Mouse (Mus musculus): ENCODE measurements around the gene Dnm1.
"Not testable (repeated sequence)": the region's sequence is repeated elsewhere in the genome, so short reads cannot be mapped to it uniquely, and the experiment has no call there.

The Dnm1 gene

GRCm38 (mm10) chr2:32353007-32353542 lies at the start of gene Dnm1:
Gene Dnm1, minus strand, starts transcription at chr2:32353338.
- peak; percentile 96 for DNase-seq

DNA sequence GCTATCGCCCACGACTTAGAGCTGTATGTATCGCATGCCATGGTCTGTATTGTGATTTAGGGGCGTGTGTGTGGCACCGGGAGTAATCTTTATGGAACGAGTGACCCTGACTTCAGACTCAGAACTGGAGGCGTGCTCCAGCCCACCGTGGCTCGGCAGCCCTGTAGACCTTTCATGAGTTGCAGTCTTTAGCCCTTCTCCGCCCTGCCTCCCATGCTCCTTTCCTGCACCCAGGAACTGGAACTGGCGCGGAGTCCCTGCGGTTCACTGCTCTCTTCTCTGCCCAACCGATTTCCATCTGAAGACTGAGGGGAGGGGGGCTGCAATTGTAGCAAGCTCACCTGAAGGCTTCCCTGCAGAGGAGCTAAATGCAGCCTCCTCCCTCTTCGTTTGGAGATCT lies 43.6 kb upstream of the Dnm1 start:
- DNase-seq: no peak

- DNase-seq: peak; percentile 94
Observed at GRCm38 (mm10) chr2:32395946-32396621, 42.9 kb upstream of the Dnm1 start.

GRCm38 (mm10) chr2:32395484-32395945 lies 42.4 kb upstream of the Dnm1 start, which contains the start of gene Ptges2:
Gene Ptges2, plus strand, starts transcription at chr2:32395896.
- DNase-seq: peak; percentile 93

GRCm38 (mm10) chr2:32394973-32395372 lies 41.8 kb upstream of the Dnm1 start:
- DNase-seq: peak; percentile 42

- no peak for DNase-seq
Observed at GRCm38 (mm10) chr2:32392063-32392462, 38.9 kb upstream of the Dnm1 start.

GRCm38 (mm10) chr2:32390871-32391270 lies 37.7 kb upstream of the Dnm1 start:
- DNase-seq: no peak

GRCm38 (mm10) chr2:32389157-32389556 lies 36.0 kb upstream of the Dnm1 start:
- DNase-seq: no peak

DNA sequence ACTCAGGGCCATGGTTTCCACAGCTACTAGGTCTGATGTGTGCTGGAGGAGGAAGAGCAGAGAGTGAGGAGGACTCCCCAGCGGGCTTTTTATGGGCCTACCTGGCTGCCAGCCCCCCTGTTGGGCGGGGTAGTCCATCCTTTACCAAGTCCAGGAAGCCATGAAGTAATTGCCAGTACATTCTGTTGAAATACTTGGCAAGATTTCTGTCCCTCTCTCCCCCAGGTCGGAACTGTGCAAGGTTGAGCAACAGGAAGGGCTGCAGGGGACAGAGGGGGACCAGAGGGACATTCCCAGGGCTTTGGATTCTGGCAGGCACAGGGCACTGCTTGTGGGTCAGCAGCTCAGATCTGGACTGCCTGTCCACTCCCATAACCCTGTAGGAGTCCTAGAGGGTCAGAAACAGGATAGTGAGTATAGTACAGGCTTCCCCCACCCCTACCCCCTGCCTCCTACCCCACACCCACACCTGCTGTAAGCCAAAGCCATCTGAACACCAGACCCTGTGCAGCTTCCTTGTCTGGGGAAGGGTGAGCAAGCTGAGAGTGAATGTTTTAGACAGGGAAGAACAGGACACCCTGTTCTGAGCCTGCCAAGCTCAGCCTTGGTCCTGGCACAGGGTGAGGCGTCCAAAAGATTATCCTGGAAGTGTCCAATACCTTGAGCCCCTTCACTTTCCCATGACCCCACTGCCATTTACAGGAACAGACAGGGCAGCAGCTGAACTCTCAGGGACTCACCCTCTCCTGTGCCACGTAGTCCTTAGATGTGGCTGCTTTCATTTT lies 34.8 kb upstream of the Dnm1 start, which contains the start of gene Lcn2:
Gene Lcn2, minus strand, starts transcription at position 547 of the 785 bp plus-strand sequence.
- DNase-seq: no peak

DNA sequence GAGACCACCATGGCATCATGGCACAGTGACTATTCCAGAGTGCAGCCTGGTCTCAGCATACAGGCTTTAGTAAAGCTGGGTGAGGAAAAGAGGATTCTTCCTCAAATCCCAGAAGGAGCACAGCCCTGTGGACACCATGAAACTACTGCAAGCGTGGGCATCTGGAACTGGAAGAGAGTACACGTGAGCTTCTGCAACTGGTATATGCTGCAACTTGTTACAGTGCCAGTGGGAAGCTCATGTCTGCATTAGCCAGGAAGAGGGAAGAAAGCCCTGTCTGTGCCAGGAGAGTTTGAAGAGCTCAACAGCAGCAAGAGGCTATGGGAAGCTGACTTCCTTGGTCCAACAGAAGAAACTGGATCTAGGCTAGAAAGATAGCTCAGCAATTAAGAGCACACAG lies 29.6 kb upstream of the Dnm1 start:
- no peak for DNase-seq

GRCm38 (mm10) chr2:32381775-32382223 lies 28.7 kb upstream of the Dnm1 start, which contains the start of gene 1110008P14Rik:
Gene 1110008P14Rik, minus strand, starts transcription at chr2:32381938.
- peak; percentile 95 for DNase-seq

DNA sequence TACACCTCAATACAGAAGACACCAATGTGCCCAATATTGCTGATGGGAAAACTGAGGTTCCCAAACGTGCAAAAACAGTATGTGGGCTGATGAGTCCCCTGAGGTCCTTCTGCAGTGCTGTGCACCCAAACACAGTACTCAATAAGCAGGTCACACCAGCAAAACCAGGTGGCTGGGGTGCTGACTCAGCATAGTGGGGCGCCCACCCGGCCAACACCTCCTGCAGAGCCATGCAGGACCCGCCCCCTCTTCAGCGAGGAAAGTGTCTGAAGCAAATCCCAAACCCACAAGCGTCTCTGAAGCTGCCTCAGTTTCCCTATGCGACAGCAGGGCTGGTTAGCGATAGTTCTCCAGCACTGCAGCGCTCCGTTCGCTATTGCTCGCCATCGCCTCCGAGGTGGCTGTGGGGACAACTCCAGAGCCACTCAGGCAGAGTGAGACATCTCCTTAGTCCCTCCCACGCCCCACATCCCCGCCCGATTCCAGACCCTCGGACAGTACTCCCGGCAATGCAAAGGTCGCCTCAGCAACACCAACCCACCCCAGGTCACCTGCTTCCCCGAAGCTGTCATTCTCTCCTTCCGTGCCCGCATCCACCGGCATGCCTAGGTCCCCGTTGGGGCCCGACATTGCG lies 28.1 kb upstream of the Dnm1 start:
- DNase-seq: no peak

GRCm38 (mm10) chr2:32380001-32380500 lies 26.9 kb upstream of the Dnm1 start:
- no peak for DNase-seq

GRCm38 (mm10) chr2:32376963-32377362 lies 23.8 kb upstream of the Dnm1 start:
- peak; percentile 62 for DNase-seq

DNA sequence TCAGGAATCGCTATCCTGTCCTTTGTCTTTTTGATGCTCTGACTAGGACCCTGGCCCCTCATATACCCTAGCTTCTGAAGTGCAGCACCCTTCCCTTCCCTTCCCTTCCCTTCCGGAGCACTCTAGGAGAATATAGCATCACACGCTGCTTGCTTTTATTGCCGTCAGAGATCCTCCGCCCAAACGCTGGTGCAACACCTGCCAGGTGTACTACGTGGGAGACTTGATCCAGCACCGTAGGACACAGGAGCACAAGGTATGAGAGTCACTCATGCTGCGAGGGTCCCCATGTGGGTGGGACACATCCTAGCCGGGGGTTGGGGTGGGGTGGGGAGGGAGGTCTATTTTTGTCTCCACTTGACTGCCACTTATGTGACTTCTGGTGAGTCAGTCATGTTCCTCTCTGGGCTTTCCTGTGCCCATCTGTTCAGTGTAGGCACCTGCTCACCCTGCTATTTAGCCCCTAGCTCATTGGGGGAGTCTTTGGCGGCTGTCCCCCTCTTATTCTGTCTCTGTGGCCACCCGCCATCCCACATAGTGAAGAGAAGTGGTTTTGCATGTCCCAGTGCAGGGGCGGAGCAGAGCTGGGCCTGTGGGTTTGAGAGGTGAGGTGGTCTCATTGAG lies 22.3 kb upstream of the Dnm1 start:
- peak; percentile 63 for DNase-seq

- no peak for DNase-seq
Observed at GRCm38 (mm10) chr2:32374191-32374590, 21.1 kb upstream of the Dnm1 start.

DNA sequence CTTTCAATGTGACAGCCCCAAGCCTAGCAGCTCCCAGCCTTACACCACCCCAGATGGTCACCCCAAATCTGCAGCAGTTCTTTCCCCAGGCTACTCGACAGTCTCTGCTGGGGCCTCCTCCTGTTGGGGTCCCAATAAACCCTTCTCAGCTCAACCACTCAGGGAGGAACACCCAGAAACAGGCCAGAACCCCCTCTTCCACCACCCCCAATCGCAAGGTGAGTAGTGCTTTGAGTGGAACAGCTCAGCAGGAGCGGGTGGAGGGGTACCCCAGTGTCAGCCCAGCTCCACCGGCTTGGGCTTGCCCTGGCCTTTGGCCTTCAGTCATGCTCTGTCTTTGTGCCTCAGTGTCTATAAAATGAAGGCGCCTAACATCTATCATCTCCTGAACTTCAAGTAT lies 14.2 kb upstream of the Dnm1 start:
- DNase-seq: no peak

DNA sequence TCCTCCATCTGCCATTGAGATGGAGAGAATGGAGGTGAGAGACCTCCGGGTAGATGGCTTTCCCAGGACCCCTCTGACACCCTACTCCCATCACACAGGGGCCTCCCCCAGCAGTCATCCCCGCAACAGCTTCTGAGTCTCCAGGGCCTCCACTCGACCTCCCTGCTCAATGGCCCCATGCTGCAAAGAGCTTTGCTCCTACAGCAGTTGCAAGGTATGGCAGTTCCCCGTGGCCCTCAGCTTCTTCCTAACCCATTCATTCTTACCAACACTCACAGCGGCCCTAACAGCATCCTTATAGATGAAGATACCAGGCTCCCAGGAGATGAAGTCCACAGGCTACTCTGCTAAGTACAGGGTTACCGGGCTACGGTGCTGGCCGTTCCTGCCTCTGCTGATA lies 11.0 kb upstream of the Dnm1 start:
- no peak for DNase-seq

- no peak for DNase-seq
Observed at GRCm38 (mm10) chr2:32363376-32364106, 10.4 kb upstream of the Dnm1 start.

DNA sequence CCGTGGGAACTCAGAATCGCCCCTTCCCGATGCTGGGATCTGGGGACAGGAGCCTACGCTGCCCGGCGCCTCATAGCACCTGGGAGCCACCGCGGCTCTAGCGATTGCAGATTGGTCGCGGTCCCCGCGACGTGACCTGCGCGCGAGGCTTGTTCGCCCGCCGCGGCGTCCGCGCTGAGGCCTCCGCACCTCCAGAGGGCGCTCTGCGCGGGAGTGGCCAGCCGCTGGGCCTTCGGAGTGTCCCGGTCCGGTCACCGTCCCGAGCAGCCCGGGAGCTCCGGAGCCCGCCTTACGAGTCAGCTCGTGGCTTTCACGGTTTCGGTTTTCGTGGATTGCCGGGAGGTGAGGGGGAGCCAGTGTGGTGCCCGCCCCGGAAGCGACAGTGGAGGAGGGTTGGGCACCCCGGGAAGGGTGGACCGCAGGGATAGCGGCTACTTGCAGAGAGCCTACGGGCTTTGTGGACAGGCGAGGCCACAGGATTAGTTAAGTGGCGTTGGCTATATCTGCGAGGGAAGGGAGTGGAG lies 9.7 kb upstream of the Dnm1 start:
- DNase-seq: peak; percentile 92

DNA sequence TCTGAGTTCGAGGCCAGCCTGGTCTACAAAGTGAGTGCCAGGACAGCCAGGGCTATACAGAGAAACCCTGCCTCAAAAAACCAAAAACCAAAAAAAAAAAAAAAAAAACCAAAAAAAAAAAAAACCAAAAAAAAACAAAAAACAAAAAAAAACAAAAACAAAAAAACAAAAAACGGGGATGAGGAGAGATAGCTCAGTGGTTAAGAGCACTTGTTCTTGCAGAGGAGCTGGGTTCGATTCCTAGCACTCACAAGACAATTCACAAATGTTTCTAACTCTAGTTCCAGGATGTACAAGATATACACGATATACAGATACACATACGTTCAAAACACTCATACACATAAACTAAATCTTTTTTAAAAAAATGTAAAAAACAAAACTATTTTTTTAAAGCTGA lies 9.1 kb upstream of the Dnm1 start:
- not testable (repeated sequence) for DNase-seq

Measured in right cerebral cortex, postnatal 25 days (tissue).